Mouse (Mus musculus): ENCODE measurements around the gene Apoe. TPM values are rescaled to one million over a fixed set of nuclear protein-coding genes. Genes with fewer than 3 reads are reported as not detected.

The Apoe gene
- total RNA-seq (2014; rRNA removed) (1,618 and 2,613 TPM in 2 replicates), polyA plus RNA-seq (2015; fragmentation: Nextera tagmentation; extraction: Ambion mirVana) (2,139 and 2,488 TPM in 2 replicates)

GRCm38 (mm10) chr7:19698907-19699826 lies at the start of gene Apoe:
Apoe (minus strand) TSS chr7:19699188.
- WGBS = 3% methylated on average over 20 of the region's 20 CpGs
- H3K27ac ChIP-seq (ENCODE audit: low read depth, low read length) = peak within 1 kb of the TSS; percentile 67
- DNase-seq (ENCODE audit: low spot score) = peak; percentile 82
- H3K36me3 ChIP-seq (ENCODE audit: insufficient read depth, low read length) = peaks cover 26% of the 10 kb centered on the region
- no peak; the same call in 1 of the 2 replicates for TF ChIP-seq CTCF (IDR thresholded peaks at IDR 0.05)
- no peaks in the 10 kb centered on the region for H3K27me3 ChIP-seq (ENCODE audit: insufficient read depth, low read length)
- peak within 1 kb of the TSS; percentile 64 for H3K9ac ChIP-seq (replicated peaks; ENCODE audit: low read length, poor library complexity, severe bottlenecking)
- H3K4me1 ChIP-seq (ENCODE audit: insufficient read depth, low read length) = 0 out of 2 replicates have a peak, but pooled peaks cover 6% of the 10 kb centered on the region
- peak; percentile 69 for ATAC-seq (ENCODE audit: low FRiP score)
- H3K4me2 ChIP-seq (ENCODE audit: low read depth, low read length, poor library complexity, severe bottlenecking) = peak within 1 kb of the TSS; percentile 52
- peak within 1 kb of the TSS; percentile 34 for H3K4me3 ChIP-seq (ENCODE audit: low read depth, low read length)
- H3K9me3 ChIP-seq (ENCODE audit: low read length) = no peaks in the 10 kb centered on the region

- Histone ChIP-seq H3K27ac (ENCODE audit: low read depth, low read length) (no peak overlapping the region), H3K4me3 (ENCODE audit: low read depth, low read length) (peak overlapping the region; percentile 83), H3K4me1 (ENCODE audit: insufficient read depth, low read length) (peaks cover 21% of the 10 kb centered on the region), H3K9ac (replicated peaks; ENCODE audit: low read length, poor library complexity, severe bottlenecking) (peak overlapping the region; percentile 93), H3K27me3 (ENCODE audit: insufficient read depth, low read length) (no peaks in the 10 kb centered on the region), H3K4me2 (ENCODE audit: low read depth, low read length, poor library complexity, severe bottlenecking) (peak overlapping the region; percentile 92), H3K9me3 (ENCODE audit: low read length) (no peaks in the 10 kb centered on the region), H3K36me3 (ENCODE audit: insufficient read depth, low read length) (no peaks in the 10 kb centered on the region)
- 8% methylated on average over 23 of the region's 25 CpGs for WGBS
- TF ChIP-seq CTCF (IDR thresholded peaks at IDR 0.05) = no peak
- DNase-seq (ENCODE audit: low spot score) (no peak), ATAC-seq (ENCODE audit: low FRiP score) (no peak)
Observed at GRCm38 (mm10) chr7:19747420-19748218, 48.6 kb upstream of the Apoe start.

GRCm38 (mm10) chr7:19746426-19747201 lies 47.6 kb upstream of the Apoe start:
- H3K27ac ChIP-seq (ENCODE audit: low read depth, low read length) = no peak overlapping the region
- no peaks in the 10 kb centered on the region for H3K9me3 ChIP-seq (ENCODE audit: low read length)
- TF ChIP-seq CTCF (IDR thresholded peaks at IDR 0.05) = no peak
- H3K27me3 ChIP-seq (ENCODE audit: insufficient read depth, low read length) = no peaks in the 10 kb centered on the region
- H3K4me1 ChIP-seq (ENCODE audit: insufficient read depth, low read length) = peaks cover 21% of the 10 kb centered on the region
- 31% methylated on average over 6 of the region's 6 CpGs for WGBS
- no peak for ATAC-seq (ENCODE audit: low FRiP score)
- H3K4me3 ChIP-seq (ENCODE audit: low read depth, low read length) = no peak overlapping the region
- no peak for DNase-seq (ENCODE audit: low spot score)
- no peak overlapping the region; the same call in 1 of the 2 replicates for H3K9ac ChIP-seq (replicated peaks; ENCODE audit: low read length, poor library complexity, severe bottlenecking)
- no peaks in the 10 kb centered on the region for H3K36me3 ChIP-seq (ENCODE audit: insufficient read depth, low read length)
- H3K4me2 ChIP-seq (ENCODE audit: low read depth, low read length, poor library complexity, severe bottlenecking) = peak overlapping the region; percentile 92

GRCm38 (mm10) chr7:19745971-19746370 lies 47.0 kb upstream of the Apoe start:
- H3K27me3 ChIP-seq (ENCODE audit: insufficient read depth, low read length) = no peaks in the 10 kb centered on the region
- ATAC-seq (ENCODE audit: low FRiP score) = no peak

GRCm38 (mm10) chr7:19744590-19745385 lies 45.8 kb upstream of the Apoe start:
- Histone ChIP-seq H3K9ac (replicated peaks; ENCODE audit: low read length, poor library complexity, severe bottlenecking) (no peak overlapping the region), H3K9me3 (ENCODE audit: low read length) (no peaks in the 10 kb centered on the region), H3K4me3 (ENCODE audit: low read depth, low read length) (no peak overlapping the region), H3K4me2 (ENCODE audit: low read depth, low read length, poor library complexity, severe bottlenecking) (no peak overlapping the region), H3K27me3 (ENCODE audit: insufficient read depth, low read length) (no peaks in the 10 kb centered on the region), H3K4me1 (ENCODE audit: insufficient read depth, low read length) (peaks cover 16% of the 10 kb centered on the region), H3K27ac (ENCODE audit: low read depth, low read length) (no peak overlapping the region), H3K36me3 (ENCODE audit: insufficient read depth, low read length) (no peaks in the 10 kb centered on the region)
- no peak for TF ChIP-seq CTCF (IDR thresholded peaks at IDR 0.05)
- ATAC-seq (ENCODE audit: low FRiP score) (no peak), DNase-seq (ENCODE audit: low spot score) (peak; percentile 18)
- 72% methylated on average over 14 of the region's 14 CpGs for WGBS

More at GRCm38 (mm10) chr7:19745971-19746370, 47.0 kb upstream of the Apoe start:
- TF ChIP-seq CTCF (IDR thresholded peaks at IDR 0.05) = no peak
- DNase-seq (ENCODE audit: low spot score) = no peak
- H3K27ac ChIP-seq (ENCODE audit: low read depth, low read length) = no peak overlapping the region
- no peak overlapping the region for H3K4me3 ChIP-seq (ENCODE audit: low read depth, low read length)
- WGBS = 90% methylated on average over 8 of the region's 10 CpGs
- no peaks in the 10 kb centered on the region for H3K36me3 ChIP-seq (ENCODE audit: insufficient read depth, low read length)
- H3K9ac ChIP-seq (replicated peaks; ENCODE audit: low read length, poor library complexity, severe bottlenecking) = no peak overlapping the region
- peaks cover 21% of the 10 kb centered on the region for H3K4me1 ChIP-seq (ENCODE audit: insufficient read depth, low read length)
- H3K9me3 ChIP-seq (ENCODE audit: low read length) = no peaks in the 10 kb centered on the region
- H3K4me2 ChIP-seq (ENCODE audit: low read depth, low read length, poor library complexity, severe bottlenecking) = peak overlapping the region; percentile 92; the same call in 1 of the 2 replicates

Measured in midbrain, postnatal 0 days (tissue).